Mouse (Mus musculus) cerebellum, adult 2 months (tissue): ENCODE measurements at regions not wholly inside any gene's neighbourhood (a gene's known extent, or its start where the extent isn't known, plus 50 kb on each side); places are given as distances from the start of the nearest gene placed in this dataset.

Experiments
- CTCF ChIP-seq: fragments of 200-500 bp; IDR thresholded peaks from 2 replicates; pipeline ENCODE4 v1.5.1; 2011; ENCODE audit warnings: low read depth, mild to moderate bottlenecking, control low read depth, low read length, moderate library complexity, borderline replicate concordance; ENCODE audit not compliant: insufficient read depth
- POLR2A ChIP-seq: fragments of 200-500 bp; IDR thresholded peaks from 2 replicates; pipeline ENCODE4 v1.6.1; 2011; ENCODE audit warnings: low read length, control low read depth, borderline replicate concordance; ENCODE audit not compliant: insufficient read depth

DNA sequence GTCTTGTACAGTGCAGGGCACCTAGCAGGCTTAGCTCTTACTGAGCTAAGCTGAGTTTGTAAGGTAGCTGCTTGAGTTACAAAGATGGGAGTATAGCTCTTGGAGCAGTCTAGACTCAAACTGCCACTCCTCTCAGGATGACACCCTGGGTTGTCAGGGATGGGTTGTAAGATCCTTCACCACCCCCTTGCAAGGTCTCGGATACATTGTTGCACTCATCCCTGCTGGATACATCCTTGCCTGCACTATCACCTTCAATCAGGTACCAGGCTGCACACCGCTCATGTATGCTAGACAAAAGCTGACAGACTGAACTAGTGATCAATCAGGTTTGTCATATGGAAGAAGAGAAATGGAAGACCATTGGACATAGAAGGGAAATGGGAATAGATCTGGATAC is 390.4 kb upstream of the Trpc7 start:
- TF ChIP-seq POLR2A (no peak), CTCF (no peak)
